Mouse (Mus musculus) kidney, adult 2 months (tissue): Measurements from ENCODE around the gene Igf2.

ENCODE experiments used
- CTCF ChIP-seq: fragments of 200-500 bp; conservative IDR thresholded peaks from 2 replicates; pipeline ENCODE4 v1.5.1; 2011; ENCODE audit warnings: low read depth, mild to moderate bottlenecking, control low read depth, low read length, moderate library complexity, mixed read lengths; ENCODE audit not compliant: insufficient read depth, insufficient read length
- POLR2A ChIP-seq: fragments of 200-500 bp; IDR thresholded peaks from one replicate; pipeline ENCODE4 v1.6.1; 2011; ENCODE audit warnings: low read depth, low read length, control low read depth

GRCm38 (mm10) chr7:142699334-142699860 is 32.8 kb upstream of the Igf2 start:
- no peak for TF ChIP-seq CTCF
- TF ChIP-seq POLR2A: no peak
